Mouse (Mus musculus) testis, postnatal 10 days (tissue): ENCODE data around the gene Zfp513.

Experiments used
- DNase-seq: peaks from one replicate; pipeline ENCODE4 v3.0.0; 2021; ENCODE audit warnings: low spot score

Zfp513 gene

DNA sequence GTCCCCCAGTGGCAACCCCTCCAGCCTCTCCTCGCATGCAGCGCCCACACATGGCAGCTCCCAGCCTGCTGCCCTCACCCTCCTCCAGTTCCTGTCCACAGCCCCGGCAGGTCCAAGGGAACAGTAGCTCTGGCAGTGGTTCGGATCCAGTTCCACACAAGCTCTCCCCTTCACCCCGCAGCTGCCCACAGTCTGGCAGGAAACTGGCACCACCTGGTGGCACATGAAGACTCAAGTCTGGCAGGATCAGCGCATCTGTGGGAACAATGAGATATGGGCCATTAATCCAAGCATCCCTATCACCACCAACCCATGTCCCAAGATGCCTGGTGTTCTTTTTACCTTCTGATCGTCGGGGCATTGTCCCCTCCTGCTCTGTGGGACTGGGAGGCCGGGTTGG lies 2.2 kb downstream of the Zfp513 start:
- no peak for DNase-seq

DNA sequence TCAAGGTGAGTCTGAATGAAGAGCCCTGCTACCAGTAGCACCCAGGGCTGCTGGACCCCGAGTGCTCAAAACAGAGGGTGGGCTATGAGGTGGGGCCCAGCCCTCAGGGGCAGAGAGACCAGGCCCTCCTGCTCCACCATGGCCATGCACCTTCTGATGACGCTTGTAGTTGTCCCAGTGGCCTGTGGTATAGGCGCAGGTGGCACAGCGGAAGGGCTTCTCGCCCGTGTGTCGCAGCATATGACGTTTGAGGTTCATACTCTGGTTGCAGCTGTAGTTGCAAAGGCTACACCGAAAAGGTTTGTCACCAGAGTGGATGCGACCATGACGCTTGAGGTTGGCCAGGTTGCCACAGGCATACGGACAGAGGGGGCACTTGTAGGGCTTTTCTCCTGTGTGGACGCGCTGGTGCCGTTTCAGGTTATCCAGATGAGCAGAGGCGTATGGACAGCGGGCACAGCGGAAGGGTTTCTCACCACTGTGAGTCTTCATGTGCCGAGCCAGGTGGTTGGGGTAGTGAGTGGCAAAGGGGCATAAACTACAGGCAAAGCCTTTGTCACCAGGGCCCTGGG lies 2.7 kb downstream of the Zfp513 start:
- DNase-seq = no peak

DNA sequence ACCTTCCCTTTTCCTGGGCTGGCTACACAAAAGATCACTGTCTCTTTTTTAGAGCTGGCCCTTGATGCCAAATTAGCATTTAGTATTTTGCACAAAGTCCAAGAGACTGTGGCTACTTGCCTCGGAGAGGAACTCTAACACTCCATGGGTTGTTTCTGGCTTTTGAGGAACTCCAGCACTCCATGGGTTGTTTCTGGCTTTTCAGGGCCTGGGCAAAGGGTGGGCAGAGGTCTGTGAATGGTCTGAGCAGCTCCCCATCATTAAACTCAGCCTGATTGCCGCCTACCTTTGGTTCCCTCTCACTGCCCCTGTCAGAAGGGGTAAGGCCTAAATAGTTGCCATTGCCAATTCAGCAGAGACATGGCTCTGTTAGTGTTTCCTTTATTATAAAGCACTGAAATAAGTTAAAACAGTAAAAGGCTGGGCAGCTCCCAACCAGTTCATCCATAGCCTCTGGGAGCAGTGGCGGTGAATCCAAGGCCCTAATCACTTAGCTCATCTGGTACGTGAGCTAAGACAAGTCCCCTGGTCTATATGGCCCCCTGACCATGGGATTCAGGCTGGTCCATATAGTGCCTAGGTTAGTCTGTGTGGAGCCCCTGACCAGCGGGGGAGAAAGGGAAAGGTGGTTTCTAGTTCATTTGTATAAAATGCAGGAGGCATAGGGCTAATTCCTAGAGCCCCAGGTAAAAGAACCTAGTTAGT lies 3.3 kb downstream of the Zfp513 start:
- no peak for DNase-seq

DNA sequence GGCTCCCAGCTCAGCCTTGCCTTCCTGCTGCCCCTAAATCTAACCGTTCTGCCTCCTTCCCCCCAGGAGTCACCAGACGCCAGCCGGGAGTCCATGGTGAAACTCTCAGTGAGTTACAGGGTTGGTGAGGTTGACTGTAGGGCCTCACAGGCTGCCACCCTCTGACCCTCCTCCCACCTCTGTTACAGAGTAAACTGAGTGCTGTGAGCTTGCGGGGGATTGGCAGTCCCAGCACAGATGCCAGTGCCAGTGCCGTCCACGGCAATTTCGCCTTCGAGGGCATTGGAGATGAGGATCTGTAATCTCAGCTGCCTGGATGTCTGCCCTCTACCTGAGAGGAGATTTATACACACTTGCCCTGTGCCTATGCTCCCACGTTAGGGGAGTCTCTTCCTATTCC lies 3.9 kb downstream of the Zfp513 start:
- no peak for DNase-seq

DNA sequence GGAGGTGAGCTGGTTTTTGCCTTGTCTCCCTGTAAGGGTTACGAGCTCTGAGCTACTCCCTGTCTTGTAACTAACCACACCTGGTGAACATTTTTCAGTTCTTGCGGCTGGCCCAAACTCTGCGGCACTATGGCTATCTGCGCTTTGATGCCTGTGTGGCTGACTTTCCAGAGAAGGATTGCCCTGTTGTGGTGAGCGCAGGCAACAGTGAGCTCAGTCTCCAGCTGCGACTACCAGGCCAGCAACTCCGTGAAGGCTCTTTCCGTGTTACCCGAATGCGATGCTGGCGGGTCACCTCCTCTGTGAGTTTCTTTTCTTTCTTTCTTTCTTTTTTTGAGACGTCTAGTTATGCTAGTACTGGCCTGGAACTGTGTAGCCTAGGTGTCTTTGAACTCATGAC lies 5.0 kb downstream of the Zfp513 start:
- no peak for DNase-seq

DNA sequence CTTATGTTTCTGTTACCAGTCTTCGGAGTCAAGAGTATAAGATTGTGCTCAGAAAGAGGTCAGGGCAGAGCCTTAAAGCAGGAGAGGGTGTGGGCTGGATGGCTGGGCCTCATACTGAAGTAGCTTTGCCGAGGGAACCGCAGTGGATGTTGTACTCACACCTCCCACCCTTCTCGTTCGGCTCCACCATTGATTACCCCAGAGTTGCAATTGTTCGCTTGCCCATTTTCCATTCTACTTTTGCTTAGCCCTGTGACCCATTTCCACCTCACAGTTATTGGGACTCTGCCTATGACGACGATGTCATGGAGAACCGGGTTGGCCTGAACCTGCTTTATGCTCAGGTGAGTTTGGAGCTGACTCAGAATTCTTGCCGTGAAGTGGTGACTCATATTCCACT lies 5.9 kb downstream of the Zfp513 start:
- no peak for DNase-seq

DNA sequence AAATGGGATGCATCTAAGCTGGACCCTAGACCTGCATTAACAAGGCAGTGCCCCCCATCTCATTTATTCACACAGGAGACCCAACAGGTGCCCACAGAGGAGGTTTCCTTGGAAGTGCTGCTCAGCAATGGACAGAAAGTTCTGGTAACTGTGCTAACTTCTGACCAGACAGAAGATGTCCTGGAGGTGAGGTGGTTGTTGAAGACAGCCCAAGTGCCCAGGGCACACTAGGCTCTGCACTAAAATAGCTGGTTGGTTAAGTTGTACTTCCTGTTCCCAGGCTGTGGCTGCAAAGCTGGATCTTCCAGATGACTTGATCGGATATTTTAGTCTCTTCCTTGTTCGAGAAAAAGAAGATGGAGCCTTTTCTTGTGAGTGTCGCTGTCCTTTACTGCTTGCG lies 6.4 kb downstream of the Zfp513 start:
- no peak for DNase-seq

DNA sequence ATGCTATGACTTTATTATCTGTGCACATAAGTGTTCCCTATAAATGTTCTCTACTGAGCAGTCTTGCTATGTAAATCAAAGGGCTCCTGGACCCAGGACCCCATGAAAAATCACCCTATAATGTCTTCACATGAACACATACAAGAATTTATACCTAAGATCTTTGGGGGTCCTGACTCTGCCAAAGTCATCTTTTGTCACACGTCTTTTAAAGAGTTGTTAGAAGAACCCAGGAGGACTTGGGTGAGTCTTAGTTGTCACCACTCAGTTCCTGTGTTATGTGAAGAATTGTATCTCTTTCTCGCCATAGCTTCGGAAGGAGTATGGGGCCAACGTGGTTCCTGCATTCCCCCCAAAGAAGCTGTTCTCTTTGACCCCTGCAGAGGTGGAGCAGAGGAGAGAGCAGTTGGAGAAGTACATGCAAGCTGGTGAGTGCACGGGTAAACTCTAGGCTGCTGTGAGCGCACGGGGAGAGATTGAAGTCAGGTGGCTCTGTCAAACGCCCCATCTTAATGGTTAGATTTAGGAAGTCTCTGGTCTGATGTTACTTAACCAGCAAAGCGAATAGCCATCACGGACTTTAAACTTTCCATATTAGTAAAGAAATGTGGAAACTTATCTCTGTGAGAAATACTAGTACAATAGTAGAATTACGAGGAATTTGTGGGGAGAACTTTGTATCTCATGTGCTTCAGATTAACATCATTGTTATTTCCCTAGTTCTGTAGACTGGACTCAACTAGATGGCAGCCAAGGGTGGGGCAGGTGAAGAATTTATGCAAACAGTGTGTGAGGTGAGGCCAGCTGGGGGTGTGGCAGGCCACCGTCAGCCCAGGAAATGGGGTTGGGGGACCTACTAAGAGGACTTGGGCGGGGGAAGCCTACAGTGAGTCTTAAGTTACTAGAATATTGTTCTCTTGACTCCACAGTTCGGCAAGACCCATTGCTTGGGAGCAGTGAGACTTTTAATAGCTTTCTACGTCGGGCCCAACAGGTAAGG lies 7.3 kb downstream of the Zfp513 start:
- no peak for DNase-seq

DNA sequence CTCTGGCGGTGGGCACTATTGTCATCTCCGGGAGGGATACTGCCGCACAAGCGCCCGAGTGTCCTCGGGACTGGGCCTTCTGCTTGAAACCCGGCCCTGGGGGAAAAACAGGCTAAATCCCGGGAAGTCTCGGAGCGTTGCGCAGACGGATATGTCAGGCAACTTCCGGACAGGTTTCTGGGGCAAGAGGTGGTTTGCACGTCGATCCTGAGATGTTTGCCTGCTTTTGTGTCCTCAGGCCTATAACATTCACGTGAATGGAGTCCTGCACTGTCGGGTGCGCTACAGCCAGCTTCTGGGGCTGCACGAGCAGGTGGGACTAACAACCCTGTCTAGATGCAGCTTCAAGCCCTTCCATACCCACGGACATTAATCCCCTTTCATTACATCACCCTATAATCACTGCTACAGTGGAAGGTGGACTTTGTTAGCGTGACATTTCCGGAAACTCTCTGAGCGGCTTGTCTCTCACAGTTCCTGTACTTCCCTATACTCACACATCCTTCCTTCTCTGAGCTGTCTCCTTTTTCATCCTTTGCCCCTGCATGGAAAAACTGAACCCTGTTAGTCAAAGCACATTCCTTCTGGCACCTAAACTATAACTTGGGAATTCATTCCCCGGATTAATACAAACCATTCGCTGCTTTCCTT lies 8.3 kb downstream of the Zfp513 start:
- no peak for DNase-seq

DNA sequence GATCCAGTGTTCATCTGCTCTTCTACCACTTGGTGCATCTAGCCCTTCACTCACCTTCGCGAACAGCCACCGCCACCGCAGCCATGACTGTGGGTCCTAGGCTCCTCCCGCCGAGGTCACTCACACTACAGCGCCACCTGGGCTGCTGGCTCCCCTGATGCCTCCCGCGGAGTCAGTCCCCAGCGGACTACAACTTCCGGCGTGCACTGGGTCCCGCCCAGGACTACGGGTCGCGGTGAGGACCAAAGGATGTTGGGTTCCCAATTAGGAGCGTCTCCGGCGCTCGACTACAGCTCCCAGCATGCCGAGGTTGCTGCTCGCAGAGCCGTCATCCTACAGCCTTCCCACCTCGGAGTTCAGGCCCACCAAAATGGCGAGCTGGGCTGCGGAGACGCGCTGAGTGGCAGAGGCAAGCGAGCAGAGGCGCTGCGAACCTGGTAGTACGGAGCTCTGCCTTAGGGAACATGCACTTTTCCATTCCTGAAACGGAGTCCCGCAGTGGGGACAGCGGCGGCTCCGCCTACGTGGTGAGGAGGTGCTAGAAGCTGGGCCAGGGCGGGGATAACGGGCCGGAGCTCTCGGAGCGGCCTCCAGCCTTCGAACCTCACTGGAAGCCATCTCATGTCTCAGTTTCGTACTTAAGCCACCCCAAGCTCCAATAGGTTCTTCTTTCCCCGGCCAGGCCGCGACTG lies 9.0 kb downstream of the Zfp513 start, which contains the start of the genes Snx17 and Eif2b4:
Gene Snx17 (plus strand): TSS at position 289 of the 692 bp plus-strand sequence.
Gene Eif2b4 (minus strand): TSS at position 492 of the 692 bp plus-strand sequence.
- DNase-seq = peak; percentile 98

DNA sequence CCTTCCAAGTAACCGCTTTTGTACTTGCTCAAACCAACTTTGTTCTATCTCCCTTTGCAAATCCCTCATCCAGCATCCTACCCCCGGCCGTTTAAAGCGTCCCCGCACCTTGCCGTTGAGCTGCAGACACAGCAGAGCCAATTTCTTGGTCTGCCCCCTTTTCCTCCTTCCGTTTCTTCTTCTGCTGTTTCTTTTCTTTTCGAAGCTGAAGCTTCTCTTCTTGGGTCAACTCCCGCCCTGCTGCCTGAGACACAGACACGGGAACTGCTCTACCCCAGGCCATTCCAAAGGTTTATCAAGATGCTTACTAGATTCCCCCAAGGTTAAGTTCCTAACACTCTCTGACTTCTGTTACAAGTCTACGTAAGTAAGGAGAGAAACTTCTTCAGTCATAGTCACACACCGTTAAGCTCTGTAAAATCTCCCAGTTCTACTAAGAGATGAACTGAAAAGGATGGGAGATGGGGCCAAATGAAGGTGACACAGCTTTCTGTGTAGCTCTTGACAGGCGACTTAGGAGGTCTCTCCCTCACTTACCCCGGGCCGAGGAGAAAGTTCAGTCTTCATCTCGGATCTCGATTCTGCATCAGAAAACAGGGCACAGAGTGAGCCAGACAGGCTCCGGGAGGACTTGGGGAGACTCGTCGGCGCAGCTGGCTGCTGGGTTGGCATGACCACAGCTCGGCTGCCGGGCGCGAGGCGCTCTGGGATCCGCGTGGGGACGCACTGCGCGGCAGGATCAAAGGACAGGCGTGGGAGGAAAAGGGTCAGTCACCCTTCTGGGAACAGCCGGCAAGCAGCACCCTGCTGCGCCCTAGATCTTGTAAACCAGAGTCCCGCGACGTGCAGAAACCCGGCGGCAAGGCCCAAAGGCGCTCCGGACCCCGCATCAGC lies 9.8 kb downstream of the Zfp513 start:
- peak; percentile 92 for DNase-seq

DNA sequence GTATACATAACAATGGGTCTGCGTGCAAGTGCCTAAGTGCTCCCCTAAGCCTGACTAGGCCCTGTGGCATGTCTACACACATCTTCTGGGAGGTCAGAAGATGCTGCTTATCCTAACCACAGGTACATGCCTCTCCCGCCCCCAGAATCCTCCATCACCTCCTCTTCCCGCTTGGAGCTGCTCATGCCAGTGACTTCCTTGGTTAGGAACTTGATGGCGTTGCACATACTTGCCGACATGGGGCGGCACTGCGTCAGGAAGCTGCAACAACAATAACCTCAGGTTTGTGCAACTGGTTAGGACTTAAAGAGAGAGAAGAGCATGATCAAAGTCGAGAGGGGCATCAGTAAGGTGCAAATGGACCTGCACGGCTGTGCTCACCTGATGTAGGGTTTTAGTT lies 11.9 kb downstream of the Zfp513 start:
- DNase-seq = no peak

DNA sequence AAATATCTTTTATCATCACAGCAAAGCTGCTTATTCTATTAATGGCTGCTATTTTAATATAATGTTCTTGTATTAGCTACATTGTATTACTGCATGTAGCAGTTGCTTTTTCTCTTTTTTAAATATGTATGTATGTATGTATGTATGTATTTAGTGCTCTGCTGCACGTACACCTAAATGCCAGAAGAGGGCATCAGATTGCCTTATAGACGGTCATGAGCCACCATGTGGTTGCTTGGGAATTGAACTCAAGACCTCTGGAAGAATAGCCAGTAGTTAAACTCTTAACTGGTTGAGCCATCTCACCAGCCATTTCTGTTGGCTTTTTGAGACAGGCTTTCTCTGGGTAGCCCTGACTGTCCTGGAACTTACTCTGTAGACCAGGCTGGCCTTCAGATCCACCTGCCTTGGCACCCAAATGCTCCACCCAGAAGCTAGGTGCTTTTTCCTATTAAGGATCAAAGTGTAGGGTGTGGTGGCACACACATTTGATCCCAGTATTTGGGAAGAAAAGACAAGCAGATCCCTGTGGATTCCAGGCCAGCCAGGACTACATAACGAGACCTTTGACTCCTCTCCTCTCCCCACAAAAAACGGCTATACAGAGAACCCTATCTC lies 13.8 kb downstream of the Zfp513 start:
- no peak for DNase-seq

DNA sequence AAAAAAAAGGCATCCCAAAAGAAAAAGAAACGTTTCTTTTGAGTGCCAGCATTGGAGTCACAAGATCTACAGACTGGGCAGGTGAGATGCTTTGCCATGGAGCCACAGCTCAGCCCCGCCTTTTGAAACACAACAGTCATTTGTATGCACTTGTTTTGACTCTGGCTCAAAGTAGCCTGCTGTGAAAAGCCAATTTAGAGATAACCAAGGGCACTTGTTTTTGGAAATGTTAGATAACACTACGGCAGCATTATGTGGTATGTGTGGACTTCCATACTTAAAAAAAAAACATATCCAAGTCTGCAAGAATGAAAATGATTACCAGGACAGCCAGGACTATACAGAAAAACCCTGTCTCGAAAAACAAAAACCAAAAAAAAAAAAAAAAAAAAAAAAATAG lies 18.4 kb downstream of the Zfp513 start:
- no peak for DNase-seq

DNA sequence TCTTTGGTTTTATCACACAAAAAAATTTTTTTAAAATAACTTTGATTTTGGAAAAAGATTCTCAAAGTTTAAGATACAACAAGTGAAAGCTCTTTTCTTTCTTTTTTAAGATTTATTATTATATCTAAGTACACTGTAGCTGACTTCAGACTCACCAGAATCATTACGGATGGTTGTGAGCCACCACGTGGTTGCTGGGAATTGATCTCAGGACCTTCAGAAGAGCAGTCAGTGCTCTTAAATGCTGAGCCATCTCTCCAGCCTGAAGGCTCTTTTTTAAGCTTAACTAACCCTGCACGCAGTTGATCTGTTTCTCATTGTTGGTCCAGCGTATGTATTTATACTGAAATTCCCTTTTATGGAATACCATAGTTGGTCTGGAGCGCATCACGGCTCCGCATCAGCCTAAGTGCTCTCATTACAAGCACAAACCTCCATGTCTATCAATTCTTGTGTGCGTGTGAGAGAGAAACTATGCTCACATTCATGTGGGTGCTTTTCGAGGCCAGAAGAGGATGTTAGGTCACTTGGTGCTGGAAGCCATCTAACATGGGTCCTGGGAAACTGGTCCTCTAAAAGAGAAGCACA lies 20.8 kb downstream of the Zfp513 start:
- no peak for DNase-seq

DNA sequence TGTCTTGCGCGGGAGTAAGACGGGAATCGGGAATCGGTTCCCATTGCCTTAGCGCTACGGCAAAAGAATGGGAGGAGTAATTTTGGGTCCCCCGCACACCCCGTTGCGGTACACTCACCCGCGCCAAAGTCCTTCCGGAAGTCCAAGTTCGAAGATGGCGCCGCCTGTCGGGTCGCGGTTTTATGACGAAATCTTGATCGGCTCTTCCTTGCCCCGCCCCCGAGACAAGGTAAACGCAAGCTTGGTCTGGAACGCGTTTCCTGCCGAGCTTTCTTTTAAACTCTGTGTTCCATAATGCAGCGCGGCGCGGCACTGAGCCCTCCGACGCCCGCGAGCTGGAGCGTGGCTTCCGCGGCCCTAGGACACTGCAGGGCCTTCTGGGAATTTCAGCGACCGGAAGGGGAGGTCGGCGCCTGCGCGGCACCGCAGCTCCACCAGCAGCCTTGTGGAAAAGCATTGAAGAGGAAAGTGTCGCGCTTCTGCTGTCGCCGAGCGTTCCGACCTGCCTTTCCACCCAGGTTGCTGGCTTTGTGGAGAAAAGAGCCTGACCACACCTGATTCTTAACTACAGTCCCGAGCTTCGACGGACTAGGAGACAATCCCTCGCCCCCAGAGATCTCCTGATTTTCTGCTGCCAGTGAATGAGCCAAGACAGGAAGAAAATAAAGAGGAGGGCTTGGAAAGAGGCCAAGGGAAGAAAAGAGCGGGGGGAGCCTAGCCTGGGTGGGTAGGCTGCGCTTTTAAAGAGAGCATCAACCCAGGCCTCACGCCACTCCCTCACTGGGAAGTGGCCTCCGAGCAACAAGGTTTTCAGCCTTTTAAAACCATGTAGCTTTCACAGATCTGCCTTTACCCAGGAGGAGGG lies 22.1 kb downstream of the Zfp513 start, which contains the start of the genes Gm29609 and Gtf3c2:
Gene Gm29609 (minus strand): TSS at position 146 of the 865 bp plus-strand sequence.
Gene Gtf3c2 (minus strand): TSS at position 379 of the 865 bp plus-strand sequence.
- DNase-seq = peak; percentile 97

DNA sequence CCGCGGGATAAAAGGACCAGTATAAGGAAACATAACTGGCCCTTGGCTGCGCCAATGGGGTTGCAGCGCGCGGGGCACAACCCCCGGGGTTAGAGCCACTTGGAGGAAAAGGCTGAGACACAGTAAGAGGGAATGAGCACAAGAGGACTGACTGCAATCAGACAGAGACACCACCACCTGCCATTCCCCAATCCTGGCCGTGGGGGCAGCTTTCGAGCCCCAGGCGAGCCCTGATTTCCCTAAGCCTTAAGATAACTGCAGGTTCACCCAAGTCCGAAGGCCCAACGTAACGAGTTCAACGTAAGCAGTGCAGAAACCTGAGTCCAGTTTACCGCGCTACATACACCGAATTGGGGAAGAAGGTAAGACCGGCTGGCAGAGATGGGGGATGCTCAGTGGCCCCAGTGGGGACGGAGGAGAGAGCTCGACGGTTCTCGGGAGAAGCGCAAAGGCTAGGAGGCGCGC lies 22.8 kb downstream of the Zfp513 start:
- no peak for DNase-seq

DNA sequence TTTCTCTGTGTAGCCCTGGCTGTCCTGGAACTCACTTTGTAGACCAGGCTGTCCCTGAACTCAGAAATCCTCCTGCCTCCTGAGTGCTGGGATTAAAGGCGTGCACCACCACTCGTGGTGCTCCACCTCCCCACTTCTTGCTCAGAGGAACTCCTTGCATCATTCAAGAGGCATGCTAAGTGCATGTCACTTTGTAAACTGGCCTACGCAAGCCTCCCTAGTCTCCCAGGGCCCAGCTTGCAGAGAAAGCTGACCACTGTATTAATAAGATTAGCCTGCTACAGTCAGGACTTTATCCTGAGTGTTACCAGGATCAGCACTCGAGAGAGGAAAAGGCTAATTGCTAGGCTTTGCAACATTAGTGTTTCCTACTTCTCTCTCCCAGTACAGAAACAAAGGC lies 33.5 kb downstream of the Zfp513 start:
- no peak for DNase-seq
